Mouse (Mus musculus): ENCODE measurements around the gene Klk4. TPM values are rescaled to one million over a fixed set of nuclear protein-coding genes. Genes with fewer than 3 reads are reported as not detected.

Klk4 gene
- polyA plus RNA-seq, 1 experiment from 2014 or later, result not detected

DNA sequence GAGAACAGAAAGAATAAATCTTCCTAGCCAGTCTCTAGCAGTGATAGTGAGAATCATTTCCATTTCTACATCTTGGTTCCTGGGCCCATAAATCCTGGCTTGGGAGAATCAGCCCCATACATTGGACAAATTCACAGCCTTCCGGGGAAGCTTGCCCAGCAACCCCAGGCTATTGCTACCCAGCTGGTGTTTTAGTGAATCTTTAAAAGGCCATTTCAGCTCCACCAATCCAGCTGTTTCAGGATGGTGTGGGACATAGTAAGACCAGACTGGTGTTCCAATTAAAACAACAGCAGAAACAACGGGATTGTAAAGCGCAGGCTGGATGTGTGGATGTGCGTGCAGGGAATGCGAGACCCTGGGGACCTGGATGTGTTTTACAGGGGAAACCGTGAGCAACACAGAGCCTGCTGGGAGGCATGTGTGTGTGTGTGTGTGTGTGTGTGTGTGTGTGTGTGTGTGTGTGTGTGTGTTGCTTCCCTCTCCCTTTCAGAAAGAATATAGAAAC, 6.0 kb upstream of the Klk4 start:
- H3K9ac ChIP-seq (replicated peaks), result no peak overlapping the region
- H3K4me1 ChIP-seq (replicated peaks), result peaks cover 10% of the 10 kb centered on the region; the same call in 1 of the 2 replicates
- no peak overlapping the region for H3K4me3 ChIP-seq (replicated peaks)
- WGBS, result 34% methylated on average over 6 of the region's 6 CpGs
- 0 out of 2 replicates have a peak, but pooled peaks cover 2% of the 10 kb centered on the region for H3K27me3 ChIP-seq
- H3K4me2 ChIP-seq, result no peak overlapping the region
- H3K36me3 ChIP-seq, result no peaks in the 10 kb centered on the region
- ATAC-seq (ENCODE audit: insufficient number of reproducible peaks, insufficient read depth, low FRiP score, low TSS enrichment, low read depth), result 0 out of 2 replicates have a peak, but pooled peaks have one; percentile 78
- H3K27ac ChIP-seq, result peak overlapping the region; percentile 56; the same call in 1 of the 2 replicates
- H3K9me3 ChIP-seq, result no peaks in the 10 kb centered on the region

- no peak overlapping the region for H3K4me3 ChIP-seq (replicated peaks)
- no peaks in the 10 kb centered on the region for H3K36me3 ChIP-seq
- H3K9me3 ChIP-seq, result no peaks in the 10 kb centered on the region
- no peak overlapping the region for H3K27ac ChIP-seq
- 68% methylated on average over 4 of the region's 4 CpGs for WGBS
- H3K4me2 ChIP-seq, result no peak overlapping the region
- peaks cover 20% of the 10 kb centered on the region for H3K4me1 ChIP-seq (replicated peaks)
- H3K27me3 ChIP-seq, result peaks cover 9% of the 10 kb centered on the region; the same call in 1 of the 2 replicates
- ATAC-seq (ENCODE audit: insufficient number of reproducible peaks, insufficient read depth, low FRiP score, low TSS enrichment, low read depth), result no peak
- no peak overlapping the region for H3K9ac ChIP-seq (replicated peaks)
Measured at GRCm38 (mm10) chr7:43876444-43876843, 4.5 kb upstream of the Klk4 start.

GRCm38 (mm10) chr7:43878281-43878680, 2.7 kb upstream of the Klk4 start:
- Histone ChIP-seq H3K4me1 (replicated peaks) (peaks cover 29% of the 10 kb centered on the region), H3K4me3 (replicated peaks) (no peak overlapping the region), H3K9ac (replicated peaks) (no peak overlapping the region), H3K9me3 (no peaks in the 10 kb centered on the region), H3K27me3 (peaks cover 18% of the 10 kb centered on the region; the same call in 1 of the 2 replicates), H3K4me2 (no peak overlapping the region), H3K36me3 (no peaks in the 10 kb centered on the region), H3K27ac (no peak overlapping the region)
- no peak for ATAC-seq (ENCODE audit: insufficient number of reproducible peaks, insufficient read depth, low FRiP score, low TSS enrichment, low read depth)
- WGBS, result 53% methylated on average over 1 of the region's 1 CpGs

DNA sequence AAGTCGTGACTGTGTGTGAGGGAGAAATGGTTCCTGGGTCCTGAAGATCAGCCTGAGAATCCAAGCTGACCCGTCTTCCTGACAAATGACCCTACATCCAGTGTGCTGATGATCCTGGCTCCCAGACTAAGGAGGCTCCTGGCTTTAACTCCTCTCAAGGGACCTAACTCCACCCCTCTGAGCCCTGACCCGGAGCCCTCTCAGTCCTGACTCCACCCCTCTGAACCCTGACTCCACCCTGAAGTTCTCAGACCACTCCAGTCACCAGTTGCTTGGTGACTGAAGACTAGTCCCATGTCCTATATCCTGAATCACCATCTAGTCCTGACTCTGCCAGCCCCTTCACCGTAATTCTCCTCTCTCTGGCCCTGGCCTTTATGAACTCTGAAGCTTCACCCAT, 1.4 kb downstream of the Klk4 start:
- Histone ChIP-seq H3K9me3 (no peaks in the 10 kb centered on the region), H3K4me2 (no peak overlapping the region), H3K27ac (no peak overlapping the region), H3K27me3 (peaks cover 22% of the 10 kb centered on the region; the same call in 1 of the 2 replicates), H3K4me1 (replicated peaks) (peaks cover 20% of the 10 kb centered on the region), H3K9ac (replicated peaks) (no peak overlapping the region), H3K36me3 (no peaks in the 10 kb centered on the region), H3K4me3 (replicated peaks) (no peak overlapping the region)
- 21% methylated on average over 4 of the region's 4 CpGs for WGBS
- no peak for ATAC-seq (ENCODE audit: insufficient number of reproducible peaks, insufficient read depth, low FRiP score, low TSS enrichment, low read depth)

- no peak overlapping the region for H3K27ac ChIP-seq
Measured at GRCm38 (mm10) chr7:43882811-43883210, 1.9 kb downstream of the Klk4 start.

GRCm38 (mm10) chr7:43883547-43883946, 2.6 kb downstream of the Klk4 start:
- H3K9me3 ChIP-seq, result no peaks in the 10 kb centered on the region
- ATAC-seq (ENCODE audit: insufficient number of reproducible peaks, insufficient read depth, low FRiP score, low TSS enrichment, low read depth), result no peak
- no peaks in the 10 kb centered on the region for H3K36me3 ChIP-seq
- H3K4me1 ChIP-seq (replicated peaks), result peaks cover 20% of the 10 kb centered on the region
- H3K4me2 ChIP-seq, result peak overlapping the region; percentile 41
- peaks cover 22% of the 10 kb centered on the region; the same call in 1 of the 2 replicates for H3K27me3 ChIP-seq
- no peak overlapping the region for H3K4me3 ChIP-seq (replicated peaks)
- WGBS, result 10% methylated on average over 14 of the region's 14 CpGs
- no peak overlapping the region for H3K9ac ChIP-seq (replicated peaks)
- no peak overlapping the region for H3K27ac ChIP-seq

More at GRCm38 (mm10) chr7:43882811-43883210, 1.9 kb downstream of the Klk4 start:
- no peaks in the 10 kb centered on the region for H3K9me3 ChIP-seq
- H3K4me2 ChIP-seq, result no peak overlapping the region
- ATAC-seq (ENCODE audit: insufficient number of reproducible peaks, insufficient read depth, low FRiP score, low TSS enrichment, low read depth), result no peak
- 0 out of 2 replicates have a peak overlapping the region, but pooled peaks have one; percentile 12 for H3K9ac ChIP-seq (replicated peaks)
- no peaks in the 10 kb centered on the region for H3K36me3 ChIP-seq
- H3K27me3 ChIP-seq, result peaks cover 22% of the 10 kb centered on the region; the same call in 1 of the 2 replicates
- peaks cover 20% of the 10 kb centered on the region for H3K4me1 ChIP-seq (replicated peaks)
- no peak overlapping the region for H3K4me3 ChIP-seq (replicated peaks)
- 23% methylated on average over 4 of the region's 4 CpGs for WGBS

DNA sequence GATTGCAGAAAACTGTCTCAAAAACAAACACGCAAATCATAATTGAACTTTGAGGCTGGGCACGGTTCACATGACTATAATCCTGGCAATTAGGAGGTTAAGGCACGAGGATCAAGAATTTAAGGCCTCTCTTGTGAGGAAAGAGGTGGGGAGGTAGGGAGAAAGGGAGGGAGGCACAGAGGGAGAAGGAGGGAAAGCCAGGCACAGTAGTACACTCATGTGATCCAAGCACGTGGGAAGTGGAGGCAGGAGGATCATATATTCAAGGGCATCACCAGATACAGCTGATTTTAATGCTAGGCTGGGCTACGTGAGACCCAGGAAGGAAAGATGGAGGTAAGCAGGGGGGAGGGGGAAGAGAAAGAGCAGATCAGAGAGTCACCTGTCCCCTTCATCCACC, 10.4 kb downstream of the Klk4 start:
- Histone ChIP-seq H3K36me3 (no peaks in the 10 kb centered on the region), H3K4me3 (replicated peaks) (no peak overlapping the region), H3K9ac (replicated peaks) (no peak overlapping the region), H3K27me3 (no peaks in the 10 kb centered on the region), H3K4me2 (no peak overlapping the region), H3K27ac (no peak overlapping the region), H3K9me3 (no peaks in the 10 kb centered on the region), H3K4me1 (replicated peaks) (0 out of 2 replicates have a peak, but pooled peaks cover 5% of the 10 kb centered on the region)
- no peak for ATAC-seq (ENCODE audit: insufficient number of reproducible peaks, insufficient read depth, low FRiP score, low TSS enrichment, low read depth)
- WGBS, result 54% methylated on average over 5 of the region's 5 CpGs

DNA sequence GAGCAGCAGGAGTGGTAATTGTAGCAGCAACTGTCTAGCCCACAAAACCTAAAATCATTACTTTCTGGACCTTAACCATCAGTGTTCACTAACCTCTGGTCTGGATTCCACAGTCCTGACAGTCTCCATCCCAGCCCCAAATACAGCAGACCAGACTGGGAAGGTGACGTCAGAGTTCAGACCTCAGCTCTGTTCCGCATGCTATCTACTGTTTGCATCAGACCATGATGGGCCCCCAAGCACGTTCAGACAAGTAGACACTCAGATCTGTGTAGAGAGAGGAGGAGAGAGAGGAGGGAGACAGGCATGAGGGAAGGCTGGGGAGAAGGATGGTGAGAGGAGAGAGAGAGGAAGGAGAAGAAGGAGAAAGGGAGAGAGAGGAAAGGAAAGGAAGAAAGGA, 10.8 kb downstream of the Klk4 start:
- H3K9me3 ChIP-seq, result no peaks in the 10 kb centered on the region
- no peak overlapping the region for H3K9ac ChIP-seq (replicated peaks)
- no peaks in the 10 kb centered on the region for H3K36me3 ChIP-seq
- H3K27ac ChIP-seq, result no peak overlapping the region
- H3K4me1 ChIP-seq (replicated peaks), result 0 out of 2 replicates have a peak, but pooled peaks cover 5% of the 10 kb centered on the region
- 65% methylated on average over 3 of the region's 3 CpGs for WGBS
- H3K4me3 ChIP-seq (replicated peaks), result no peak overlapping the region
- no peak for ATAC-seq (ENCODE audit: insufficient number of reproducible peaks, insufficient read depth, low FRiP score, low TSS enrichment, low read depth)
- no peak overlapping the region for H3K4me2 ChIP-seq
- H3K27me3 ChIP-seq, result no peaks in the 10 kb centered on the region

GRCm38 (mm10) chr7:43894836-43895235, 13.9 kb downstream of the Klk4 start:
- H3K4me1 ChIP-seq (replicated peaks), result 0 out of 2 replicates have a peak, but pooled peaks cover 5% of the 10 kb centered on the region
- no peak overlapping the region for H3K4me3 ChIP-seq (replicated peaks)
- no peaks in the 10 kb centered on the region for H3K36me3 ChIP-seq
- H3K9me3 ChIP-seq, result no peaks in the 10 kb centered on the region
- H3K27ac ChIP-seq, result no peak overlapping the region
- H3K4me2 ChIP-seq, result no peak overlapping the region
- H3K9ac ChIP-seq (replicated peaks), result no peak overlapping the region
- peak; percentile 94 for ATAC-seq (ENCODE audit: insufficient number of reproducible peaks, insufficient read depth, low FRiP score, low TSS enrichment, low read depth)
- H3K27me3 ChIP-seq, result no peaks in the 10 kb centered on the region
- 5% methylated on average over 1 of the region's 1 CpGs for WGBS

DNA sequence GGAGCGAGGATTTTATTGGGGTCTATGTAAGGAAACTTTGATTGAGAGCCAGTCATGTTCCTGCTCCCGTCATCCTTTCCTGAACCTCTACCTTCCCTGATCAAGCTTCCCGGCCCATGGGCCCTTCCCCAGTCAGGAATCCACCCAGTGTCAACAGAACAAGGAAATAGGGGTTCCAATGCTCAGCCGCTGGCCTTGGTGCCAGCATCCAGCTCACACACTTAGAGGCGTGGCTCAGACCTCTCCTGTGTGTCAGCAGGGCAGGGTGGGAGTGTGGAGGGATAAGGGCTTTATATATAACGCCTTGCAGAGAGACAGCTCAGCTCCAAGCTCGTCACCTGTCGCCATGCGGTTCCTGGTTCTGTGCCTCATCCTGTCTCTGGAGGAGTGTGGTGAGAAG, 33.9 kb downstream of the Klk4 start:
- H3K36me3 ChIP-seq, result no peaks in the 10 kb centered on the region
- no peaks in the 10 kb centered on the region for H3K27me3 ChIP-seq
- no peaks in the 10 kb centered on the region for H3K4me1 ChIP-seq (replicated peaks)
- no peak overlapping the region for H3K9ac ChIP-seq (replicated peaks)
- H3K9me3 ChIP-seq, result no peaks in the 10 kb centered on the region
- ATAC-seq (ENCODE audit: insufficient number of reproducible peaks, insufficient read depth, low FRiP score, low TSS enrichment, low read depth), result no peak
- 68% methylated on average over 9 of the region's 9 CpGs for WGBS
- H3K27ac ChIP-seq, result no peak overlapping the region
- H3K4me3 ChIP-seq (replicated peaks), result no peak overlapping the region
- H3K4me2 ChIP-seq, result no peak overlapping the region

DNA sequence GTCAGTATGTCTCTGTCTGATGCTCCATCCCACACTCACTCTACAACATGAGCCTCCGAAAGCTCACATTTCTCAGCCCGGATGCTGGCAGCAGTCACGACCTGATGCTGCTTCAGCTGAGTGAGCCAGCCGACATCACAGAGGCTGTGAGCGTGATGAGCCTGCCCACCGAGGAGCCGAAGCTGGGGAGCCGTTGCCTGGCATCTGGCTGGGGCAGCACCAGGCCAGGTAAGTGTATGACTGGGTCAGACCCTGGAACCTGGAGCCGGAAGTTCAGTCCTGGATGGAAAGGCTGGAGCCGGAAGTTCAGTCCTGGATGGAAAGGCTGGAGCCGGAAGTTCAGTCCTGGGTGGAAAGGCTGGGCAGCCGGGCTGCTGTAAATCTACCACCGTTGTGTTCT, 37.5 kb downstream of the Klk4 start:
- no peak overlapping the region for H3K4me3 ChIP-seq (replicated peaks)
- no peaks in the 10 kb centered on the region for H3K9me3 ChIP-seq
- H3K27me3 ChIP-seq, result no peaks in the 10 kb centered on the region
- 83% methylated on average over 13 of the region's 13 CpGs for WGBS
- H3K36me3 ChIP-seq, result no peaks in the 10 kb centered on the region
- no peaks in the 10 kb centered on the region for H3K4me1 ChIP-seq (replicated peaks)
- no peak for ATAC-seq (ENCODE audit: insufficient number of reproducible peaks, insufficient read depth, low FRiP score, low TSS enrichment, low read depth)
- no peak overlapping the region for H3K4me2 ChIP-seq
- H3K27ac ChIP-seq, result no peak overlapping the region
- no peak overlapping the region for H3K9ac ChIP-seq (replicated peaks)

GRCm38 (mm10) chr7:43918871-43919270, 37.9 kb downstream of the Klk4 start:
- Histone ChIP-seq H3K27me3 (no peaks in the 10 kb centered on the region), H3K36me3 (no peaks in the 10 kb centered on the region), H3K4me2 (no peak overlapping the region), H3K9ac (replicated peaks) (no peak overlapping the region), H3K9me3 (no peaks in the 10 kb centered on the region), H3K4me3 (replicated peaks) (no peak overlapping the region), H3K27ac (no peak overlapping the region), H3K4me1 (replicated peaks) (no peaks in the 10 kb centered on the region)
- 79% methylated on average over 8 of the region's 8 CpGs for WGBS
- ATAC-seq (ENCODE audit: insufficient number of reproducible peaks, insufficient read depth, low FRiP score, low TSS enrichment, low read depth), result no peak

Data from limb, embryonic 12.5 days (tissue).